Mouse (Mus musculus) kidney, adult 2 months (tissue): ENCODE data around the gene Ash1l.

ENCODE experiments used
- CTCF ChIP-seq: fragments of 200-500 bp; conservative IDR thresholded peaks from 2 replicates; pipeline ENCODE4 v1.5.1; 2011; ENCODE audit warnings: low read depth, mild to moderate bottlenecking, control low read depth, low read length, moderate library complexity, mixed read lengths; ENCODE audit not compliant: insufficient read depth, insufficient read length
- POLR2A ChIP-seq: fragments of 200-500 bp; IDR thresholded peaks from one replicate; pipeline ENCODE4 v1.6.1; 2011; ENCODE audit warnings: low read depth, low read length, control low read depth

DNA sequence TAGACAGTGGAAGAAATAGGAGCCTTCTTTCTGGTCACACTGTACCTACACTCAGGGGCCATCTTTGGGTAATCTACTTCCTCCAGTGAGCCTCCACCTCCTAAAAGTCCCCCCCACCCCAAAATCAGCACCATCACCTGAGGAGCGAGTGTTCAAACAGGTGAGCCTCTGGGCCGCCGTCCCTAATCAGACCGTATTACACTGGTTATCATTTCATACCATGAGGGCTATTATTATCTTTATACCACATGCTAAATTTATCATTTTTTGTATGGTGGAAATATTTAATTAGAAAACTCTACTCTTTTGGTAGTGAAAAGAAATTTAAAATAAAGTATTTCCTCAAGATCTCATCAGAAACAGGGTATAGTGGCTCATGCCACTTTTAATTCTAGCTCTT, 6.3 kb upstream of the Ash1l start:
- TF ChIP-seq POLR2A = no peak
- TF ChIP-seq CTCF = no peak
